Mouse (Mus musculus) urinary bladder, postnatal 25 days (tissue): ENCODE data around the gene E030025P04Rik.

Experiments
- DNase-seq: peaks from one replicate; pipeline ENCODE4 v3.0.0; 2022; ENCODE audit warnings: low spot score

The E030025P04Rik gene

DNA sequence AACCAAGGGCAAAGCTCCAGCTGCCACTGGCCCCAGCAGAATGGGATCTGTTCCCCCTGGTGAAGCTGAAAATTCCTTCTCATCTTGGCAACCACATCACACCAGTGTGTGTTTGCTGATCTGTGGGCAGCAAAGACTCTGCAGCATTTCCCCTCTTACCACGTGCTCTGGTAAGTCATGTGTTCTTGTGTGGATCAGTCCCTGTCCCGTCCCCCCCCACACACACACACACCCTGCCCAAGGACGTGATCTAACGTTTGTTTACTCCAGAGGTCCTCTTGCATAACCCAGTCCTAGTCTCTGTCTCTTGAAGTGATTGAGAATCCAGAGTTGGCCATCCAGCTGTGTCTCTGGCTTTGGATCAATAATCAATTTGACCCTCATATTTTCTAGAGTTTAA is at the start of gene E030025P04Rik:
E030025P04Rik (minus strand) TSS at position 134 of the 400 bp plus-strand sequence.
- no peak for DNase-seq

DNA sequence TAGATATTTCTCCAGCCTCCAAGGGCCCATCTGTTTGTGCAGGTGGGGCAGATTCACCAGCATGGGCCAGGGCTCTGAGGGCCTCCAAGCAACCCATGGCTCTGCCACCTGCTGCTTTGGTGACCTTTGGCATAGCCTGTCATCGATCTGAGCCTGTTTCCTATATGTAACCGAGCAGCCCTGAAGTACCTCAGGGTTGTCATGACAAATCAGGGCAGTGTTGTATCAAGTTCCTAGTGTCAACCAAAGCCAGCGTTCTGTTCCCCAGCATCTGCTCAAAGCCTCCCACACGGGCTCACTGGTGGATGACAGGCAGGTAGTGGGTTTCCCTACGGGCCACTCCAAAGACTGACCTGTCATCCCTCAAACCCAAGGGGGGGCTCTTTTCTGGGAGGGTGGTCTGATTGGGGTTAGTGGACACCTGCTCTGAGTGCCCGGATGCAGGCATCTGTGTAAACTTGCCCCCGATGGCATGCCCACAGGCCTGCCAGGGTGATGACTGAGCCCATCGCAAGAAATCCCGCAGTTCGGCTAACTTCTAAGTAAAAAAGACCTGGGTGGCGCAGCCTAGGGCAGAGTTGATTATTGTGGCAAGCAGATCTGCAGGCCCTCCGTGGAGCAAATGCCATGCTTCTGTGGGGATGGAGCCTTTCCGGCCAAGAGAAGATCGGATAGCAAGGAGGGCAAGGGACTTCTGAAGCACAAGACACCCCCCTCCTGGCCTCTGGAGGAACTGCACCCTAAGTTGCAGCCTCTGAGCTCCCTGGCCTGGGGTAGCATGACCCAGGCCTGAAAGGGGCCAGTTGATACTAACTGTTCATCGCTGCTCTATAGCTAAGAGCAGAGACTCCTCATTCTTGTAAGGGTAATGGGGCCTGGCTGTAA is 48.7 kb upstream of the E030025P04Rik start:
- DNase-seq, result peak; percentile 59

DNA sequence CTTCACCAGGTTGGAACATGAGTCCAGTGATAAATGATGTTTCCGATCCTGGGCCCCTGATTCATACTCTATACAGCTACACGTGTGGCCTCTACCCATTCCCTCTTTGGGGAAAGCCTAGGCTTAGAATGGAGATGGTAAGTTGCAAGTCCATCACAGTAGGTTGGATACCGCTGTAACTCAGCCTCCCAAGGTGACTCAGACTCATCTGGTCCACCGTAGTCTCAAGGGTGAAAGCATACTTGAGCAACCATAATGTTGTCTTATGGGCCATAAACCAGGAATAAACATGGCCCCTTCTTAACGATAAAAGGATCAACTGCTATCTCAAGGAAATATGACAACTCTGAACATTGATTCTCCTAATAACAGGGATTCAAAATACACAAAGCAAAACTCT is 44.1 kb upstream of the E030025P04Rik start:
- DNase-seq, result no peak

DNA sequence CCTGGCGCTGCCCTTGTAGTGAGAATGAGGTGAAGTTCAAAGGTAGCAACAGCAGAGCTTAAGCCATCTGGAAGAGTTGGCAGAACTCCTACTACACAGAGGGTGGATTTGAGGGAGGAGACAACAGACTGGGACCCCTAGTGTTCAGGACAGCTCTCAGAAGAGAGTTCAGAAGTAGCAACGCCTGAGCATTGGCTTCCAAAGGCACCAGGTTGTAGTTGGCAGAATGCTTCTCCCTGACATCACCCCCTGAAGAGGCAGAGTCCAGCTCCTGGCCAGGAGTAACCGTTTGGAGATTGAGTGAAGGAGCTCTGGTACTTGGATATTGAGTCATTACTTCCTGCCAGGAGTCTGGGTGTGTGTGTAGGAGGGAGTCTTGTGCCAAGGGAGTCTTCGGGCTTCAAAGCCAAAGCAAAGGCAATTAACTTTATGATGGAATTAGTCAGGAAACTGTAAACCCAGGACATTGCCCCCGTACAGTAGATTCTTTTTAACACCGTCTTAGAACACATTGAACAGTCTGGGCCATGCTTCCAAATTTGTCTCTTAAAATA is 43.5 kb upstream of the E030025P04Rik start:
- DNase-seq, result no peak

DNA sequence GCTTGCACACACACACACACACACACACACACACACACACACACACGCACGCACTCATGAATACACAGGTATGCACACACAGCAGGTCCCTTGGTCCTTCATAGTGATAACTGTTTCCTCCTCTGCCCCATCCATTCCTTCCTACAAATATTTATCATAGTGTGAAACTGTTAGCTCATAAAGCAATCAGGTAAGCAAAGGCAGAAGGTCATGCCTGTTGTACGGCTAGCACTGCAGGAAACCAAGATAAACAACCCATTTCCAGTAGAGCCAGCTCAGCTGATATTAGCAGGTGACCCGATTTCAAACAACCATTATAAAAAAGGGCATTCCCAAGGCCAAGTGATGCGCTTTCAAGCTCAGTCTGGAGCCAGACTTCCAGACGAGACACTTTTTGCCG is 36.9 kb upstream of the E030025P04Rik start:
- no peak for DNase-seq

DNA sequence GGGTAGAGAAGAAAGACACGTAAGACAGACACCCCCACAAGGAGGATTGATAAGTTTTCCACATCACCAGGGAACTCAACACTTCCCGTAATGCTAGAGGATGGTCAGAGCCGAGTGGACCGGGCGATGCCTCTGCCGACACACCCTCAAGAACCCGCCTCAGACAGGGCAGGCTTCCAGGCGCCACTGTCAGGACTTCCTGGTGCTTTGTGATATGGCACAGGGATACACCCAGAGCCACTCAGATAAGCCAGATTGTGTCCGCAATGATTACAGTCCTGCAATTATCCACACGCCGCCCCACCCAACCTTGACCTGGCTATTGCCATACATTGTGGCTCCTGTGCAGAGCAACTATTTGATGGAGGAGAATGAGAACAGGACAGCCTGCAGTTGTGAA is 36.1 kb upstream of the E030025P04Rik start:
- DNase-seq, result no peak

DNA sequence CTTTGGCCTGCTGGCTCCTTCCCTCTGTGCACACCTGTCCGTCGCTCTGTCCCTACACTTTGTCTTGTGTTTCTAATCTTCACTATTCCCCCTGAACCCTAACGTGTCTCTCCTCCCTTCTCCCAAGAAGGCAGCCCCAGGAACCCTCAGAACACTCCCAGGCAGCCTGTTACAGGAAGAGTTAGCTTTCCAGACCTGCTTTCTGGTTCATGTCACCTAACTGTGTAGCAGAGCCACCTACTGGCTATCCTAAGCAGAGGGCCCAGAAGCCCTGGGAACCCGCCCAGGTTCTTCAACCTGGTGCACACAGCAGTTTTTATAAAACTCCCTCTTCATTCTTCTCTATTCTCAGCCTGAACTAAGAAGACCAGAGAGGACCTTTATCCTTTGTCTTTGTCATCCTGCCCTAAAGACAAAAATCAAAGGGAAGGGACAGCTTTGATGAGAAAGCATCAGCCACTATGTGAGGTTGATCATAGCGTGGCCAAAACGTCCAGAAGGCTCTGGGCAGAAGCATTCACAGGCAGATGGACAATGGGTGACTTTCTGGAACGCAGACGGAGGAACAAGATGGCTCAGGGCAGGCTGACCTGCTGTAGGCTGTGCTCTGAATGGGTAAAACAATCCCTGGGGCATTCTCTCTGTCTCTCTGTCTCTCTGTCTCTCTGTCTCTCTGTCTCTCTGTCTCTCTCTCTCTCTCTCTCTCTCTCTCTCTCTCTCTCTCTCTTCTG is 34.8 kb upstream of the E030025P04Rik start:
- DNase-seq, result peak; percentile 19

DNA sequence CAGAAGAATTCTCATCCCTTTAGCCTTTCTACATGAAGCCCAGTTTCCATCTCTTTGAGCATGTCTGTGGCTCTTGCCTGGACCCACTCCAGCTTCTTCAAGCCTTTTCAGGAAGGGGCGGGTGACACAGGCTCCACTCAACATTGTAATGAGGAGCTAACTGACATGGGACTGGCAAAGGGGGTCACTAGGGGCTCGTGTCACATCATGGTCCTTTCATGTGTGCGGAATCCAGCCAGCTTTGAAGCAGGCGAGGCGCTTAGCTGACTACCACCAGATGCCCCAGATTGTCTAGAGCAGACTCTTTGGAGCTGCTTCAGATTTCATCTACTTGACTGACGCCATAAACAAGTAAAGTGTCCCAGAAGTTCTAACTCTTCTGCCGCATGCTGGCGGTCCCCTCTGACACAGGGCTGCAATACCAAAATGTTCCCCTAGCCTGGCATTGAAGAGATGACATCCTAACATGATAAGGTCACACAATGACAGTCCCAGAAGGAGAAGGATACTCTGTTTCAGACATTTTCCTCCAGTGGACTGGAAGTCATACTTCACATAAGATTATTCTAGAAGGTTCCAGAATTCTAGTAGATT is 31.3 kb upstream of the E030025P04Rik start:
- no peak for DNase-seq

DNA sequence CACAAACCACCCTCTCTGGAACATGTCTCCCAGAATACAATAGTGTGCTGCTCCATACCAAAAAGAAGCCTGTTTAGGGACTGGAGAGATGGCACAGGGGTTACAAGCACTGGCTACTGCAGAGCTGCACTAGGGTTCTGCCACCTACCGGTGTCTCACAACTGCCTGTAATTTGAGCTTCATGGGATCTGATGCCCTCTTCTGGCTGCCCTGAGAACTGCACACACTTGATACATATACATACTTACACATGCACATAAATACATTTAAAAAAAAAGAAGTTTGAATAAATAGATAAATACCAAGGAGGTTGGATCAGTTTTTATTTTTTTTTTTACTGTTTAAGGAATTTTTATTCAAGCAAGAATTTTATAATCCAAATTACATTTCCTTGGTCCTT is 28.1 kb upstream of the E030025P04Rik start:
- DNase-seq, result no peak

DNA sequence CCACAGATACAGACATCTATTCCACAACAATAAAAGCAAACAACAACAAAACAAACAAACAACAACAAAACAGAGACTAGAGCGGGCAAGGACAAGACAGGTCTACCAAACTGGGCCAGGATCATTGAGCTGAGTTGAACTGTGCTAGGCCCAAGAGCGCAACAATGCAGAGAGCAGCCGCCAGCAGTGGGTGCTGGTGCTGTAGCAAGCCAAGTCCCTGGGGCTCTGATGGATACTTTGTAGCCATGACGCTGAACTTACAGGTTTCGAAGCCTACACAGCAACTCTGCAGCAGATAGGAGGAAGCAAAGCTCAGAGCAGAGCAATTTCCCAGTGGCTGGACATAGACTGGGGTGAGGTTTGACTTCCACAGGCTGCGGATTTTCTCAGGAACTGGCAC is 26.6 kb upstream of the E030025P04Rik start:
- DNase-seq, result no peak

DNA sequence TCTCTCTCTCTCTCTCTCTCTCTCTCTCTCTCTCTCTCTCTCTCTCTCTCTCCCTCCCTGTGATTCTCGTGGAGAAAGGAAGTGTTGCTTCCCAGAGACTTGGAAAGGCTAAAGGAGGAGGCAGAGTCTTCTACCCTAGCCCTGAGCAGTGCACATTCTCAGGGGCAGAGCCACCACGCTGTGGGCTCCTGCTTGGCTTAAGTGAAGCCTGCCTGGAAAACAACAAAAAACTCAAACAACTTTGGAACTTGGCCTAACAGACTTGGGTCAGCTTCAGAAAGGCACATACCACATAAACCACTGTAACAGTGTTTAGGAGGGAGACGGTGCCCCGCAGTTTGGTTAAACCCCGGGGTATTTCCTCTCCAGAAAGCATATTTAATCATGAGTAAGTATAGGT is 13.5 kb upstream of the E030025P04Rik start:
- DNase-seq, result no peak

DNA sequence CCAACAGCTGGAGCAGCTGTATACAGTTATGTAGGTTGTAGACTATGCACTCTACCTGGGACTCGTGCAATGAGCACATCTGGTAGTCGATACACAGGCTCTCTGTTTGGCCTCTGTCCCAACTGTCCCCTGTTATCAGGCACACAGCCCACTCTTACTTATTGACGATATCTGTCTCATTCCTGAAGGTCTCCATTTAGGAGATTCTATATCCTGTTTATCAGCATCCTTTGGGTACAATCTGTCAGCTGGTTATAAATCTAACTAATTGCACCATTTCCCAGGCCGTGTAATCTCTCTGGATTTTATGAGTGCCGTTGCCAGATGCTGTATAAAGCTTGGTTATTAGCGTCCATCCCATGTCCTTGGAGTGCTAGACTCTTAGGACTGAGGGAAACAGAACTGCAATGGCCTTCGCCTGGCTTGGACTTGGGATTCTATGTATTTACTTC is 747 bp upstream of the E030025P04Rik start:
- DNase-seq, result no peak

DNA sequence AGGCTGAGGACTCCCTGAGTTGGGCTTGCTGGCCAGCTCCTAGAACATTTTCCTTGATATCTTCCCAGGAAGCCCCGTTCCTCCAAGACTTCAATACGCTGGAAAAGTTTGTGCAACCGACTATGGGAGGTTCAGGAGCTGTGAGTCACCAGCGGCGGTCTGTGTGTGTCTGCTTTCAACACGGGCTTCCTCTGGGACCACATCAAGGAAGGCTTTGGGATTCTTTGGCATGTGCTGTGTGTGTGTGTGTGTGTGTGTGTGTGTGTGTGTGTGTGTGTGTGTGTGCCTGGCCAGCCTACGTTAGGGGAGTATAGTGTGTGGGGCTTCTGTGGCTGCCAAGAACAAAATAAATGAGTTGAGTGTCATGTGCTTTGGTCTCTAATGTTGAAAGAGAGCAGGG is 17.7 kb downstream of the E030025P04Rik start:
- no peak for DNase-seq

DNA sequence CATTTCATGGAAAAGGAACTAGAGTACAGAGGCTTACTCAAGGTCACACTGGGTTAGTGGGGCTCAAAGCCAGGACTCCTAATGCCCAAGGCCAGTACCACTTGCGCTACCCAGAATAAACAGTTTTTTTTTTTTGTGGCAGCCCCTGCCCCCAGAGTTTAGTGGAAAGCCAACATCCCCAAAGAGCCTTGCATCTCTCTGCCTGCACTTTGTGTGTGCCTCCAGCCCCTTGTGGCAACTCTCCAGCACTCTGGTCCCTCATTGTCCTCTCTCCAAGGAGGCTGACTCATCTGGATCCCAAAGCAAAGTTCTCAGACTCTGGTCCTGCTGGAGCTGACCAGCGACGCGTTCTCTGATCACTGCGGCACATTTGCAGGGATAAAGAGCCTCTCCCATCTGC is 18.7 kb downstream of the E030025P04Rik start:
- no peak for DNase-seq

DNA sequence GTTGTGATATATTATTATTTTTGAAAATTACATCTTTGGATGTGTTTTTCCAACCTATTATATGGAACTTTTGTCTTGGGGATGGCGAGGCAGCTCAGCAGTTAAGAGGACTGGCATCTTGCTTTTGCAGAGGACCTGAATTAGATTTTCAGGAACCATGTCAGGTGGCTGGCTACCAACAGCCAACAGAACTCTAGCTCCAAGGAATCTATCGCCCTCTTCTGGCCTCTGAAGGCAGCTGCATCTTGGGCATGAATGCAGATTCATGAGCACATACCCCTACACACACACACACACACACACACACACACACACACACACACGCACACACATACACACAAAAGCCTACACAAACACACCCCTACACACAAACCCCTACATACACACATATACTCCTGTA is 19.9 kb downstream of the E030025P04Rik start:
- DNase-seq, result no peak

DNA sequence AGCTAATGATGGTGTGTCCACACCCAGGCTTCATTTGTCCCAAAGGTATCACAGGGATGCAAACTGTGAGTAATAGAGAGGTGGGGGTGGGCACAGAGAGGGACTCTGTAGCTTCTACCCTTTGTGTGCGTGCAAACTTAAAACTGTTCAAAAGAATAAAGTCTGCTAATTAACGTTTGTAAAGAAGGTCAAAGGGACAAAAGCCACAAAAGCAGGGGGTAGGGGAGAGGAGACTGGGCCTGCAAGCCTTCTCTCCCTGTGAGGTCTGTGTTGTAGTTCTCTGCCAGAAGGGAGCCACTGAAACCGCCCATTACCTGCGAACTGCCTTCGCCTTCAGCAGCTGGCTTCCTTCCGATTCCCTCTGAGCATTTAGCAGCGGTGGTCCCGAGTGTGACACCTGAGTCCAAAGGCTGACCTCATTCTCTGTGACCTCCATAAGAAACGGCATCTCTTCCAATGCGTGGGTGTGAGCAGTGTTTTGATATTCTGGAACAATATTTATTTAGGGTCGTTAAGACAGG is 34.3 kb downstream of the E030025P04Rik start:
- DNase-seq, result no peak

DNA sequence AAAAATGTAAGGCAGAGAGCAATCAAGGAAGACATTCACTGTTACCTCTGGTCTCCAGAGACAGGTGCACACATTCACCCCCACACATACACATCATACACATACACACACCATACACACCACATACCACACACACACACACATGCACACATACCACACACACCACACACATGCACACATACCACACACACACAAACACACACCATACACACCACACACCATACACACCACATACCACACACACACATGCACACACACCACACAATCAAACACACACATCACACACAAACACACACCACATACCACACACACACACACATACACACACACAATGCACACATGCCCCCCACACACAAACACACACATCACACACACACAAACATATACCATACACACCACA is 35.1 kb downstream of the E030025P04Rik start:
- DNase-seq, result no peak

DNA sequence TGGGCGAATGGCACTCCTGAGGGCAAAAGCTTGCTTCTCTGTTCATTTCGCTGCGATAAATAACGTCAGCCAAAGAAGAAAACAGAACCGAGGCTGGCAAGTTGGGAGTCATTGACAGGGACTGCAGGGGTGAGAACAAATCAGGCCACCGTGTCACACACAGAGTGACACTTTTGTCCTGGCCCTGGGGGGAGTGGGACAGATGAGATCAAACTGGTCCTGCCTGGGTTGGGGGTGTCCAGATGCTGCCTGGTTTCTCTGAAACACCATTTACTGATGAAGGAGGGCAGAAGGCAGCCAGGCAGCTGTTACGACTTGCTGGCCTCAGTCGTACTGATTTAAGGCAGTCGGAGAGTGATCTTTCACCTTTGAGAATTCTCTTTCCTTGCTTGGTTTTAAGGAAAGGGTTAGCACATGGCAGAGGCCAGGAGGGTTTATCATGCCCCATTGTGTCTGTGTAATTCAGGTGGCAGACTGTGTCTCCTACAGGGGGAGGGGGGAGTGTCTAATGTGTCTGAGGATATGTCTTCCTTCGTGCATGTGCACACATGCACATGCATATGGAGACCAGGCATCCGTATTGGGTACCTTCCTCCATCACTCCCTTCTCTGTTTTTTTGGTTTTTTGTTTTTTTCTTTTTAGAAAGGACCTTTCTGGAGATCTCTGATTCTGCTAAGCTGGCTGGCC is 36.5 kb downstream of the E030025P04Rik start:
- DNase-seq, result no peak

DNA sequence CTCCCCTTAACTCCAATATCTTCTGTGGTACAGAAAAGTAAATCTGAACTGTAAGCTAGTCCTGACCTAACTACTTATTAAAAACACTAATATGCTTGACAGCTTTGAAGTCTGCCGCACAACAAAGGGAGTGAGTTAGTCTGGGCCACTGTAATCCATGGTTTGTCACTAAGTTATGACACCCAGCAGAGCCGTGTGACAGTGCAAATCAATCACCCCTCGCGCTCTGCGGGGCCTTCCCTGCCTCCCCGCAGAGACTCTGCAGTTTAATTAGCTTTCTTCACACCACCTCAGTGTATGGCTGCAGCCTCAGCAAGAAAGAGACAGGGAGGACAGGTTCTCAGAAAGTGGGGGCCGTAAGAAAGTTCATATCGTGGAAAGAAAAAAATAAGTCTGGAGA is 37.4 kb downstream of the E030025P04Rik start:
- DNase-seq, result no peak

DNA sequence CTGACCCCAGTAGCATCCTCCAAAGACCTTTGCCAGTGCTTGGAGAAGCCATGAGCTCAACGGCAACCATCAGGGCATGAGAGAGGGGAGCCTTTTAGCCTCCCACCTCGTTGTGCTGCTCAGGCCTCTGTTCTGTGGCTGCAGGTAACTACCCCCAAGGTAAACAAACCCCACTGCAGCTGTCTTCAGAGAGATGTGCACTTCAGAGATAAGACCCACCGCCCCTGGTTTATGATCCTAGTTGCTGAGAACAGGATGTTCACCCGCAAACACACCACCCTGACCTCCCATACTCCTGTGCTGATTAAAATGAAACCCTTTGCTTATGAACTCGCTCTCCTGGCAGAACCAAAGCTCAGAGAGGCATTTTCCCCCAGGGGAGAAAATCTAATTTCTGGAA is 38.0 kb downstream of the E030025P04Rik start:
- no peak for DNase-seq

DNA sequence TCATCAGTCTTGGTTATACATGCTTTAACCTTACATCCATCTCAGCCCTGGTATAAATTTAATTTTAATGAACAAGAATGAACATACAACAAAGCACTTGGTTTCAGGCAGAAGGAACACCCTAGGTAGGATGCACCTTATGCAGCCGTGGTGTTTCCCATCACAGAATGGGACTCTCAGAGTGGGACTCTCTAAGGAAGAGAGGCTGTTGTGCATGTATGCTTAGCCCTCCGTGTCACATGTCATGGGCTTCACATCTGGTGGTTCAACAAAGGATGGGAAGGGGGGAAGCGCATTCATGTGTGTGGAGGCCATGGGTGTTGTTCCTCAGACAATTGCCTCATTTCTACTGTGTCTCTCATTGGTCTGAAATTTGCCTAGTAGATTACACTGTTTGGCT is 40.8 kb downstream of the E030025P04Rik start:
- no peak for DNase-seq

DNA sequence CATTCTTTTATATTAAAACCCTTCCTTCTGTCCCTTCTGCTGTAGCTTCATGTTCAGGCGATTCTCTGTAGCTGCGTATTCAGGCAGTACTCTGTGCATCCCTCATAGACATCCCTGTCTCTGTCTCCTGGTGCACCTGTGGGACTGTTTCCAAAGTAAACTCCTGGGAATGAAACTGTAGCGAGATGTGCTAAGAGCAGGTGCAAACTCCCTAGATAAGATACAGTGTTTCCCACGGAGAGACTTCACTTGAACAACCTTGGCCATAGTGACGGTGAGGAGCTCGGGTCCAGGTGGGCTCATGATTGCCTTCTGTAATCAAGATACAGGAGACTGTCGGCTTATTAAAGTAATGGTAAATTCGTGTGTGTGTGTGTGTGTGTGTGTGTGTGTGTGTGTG is 41.5 kb downstream of the E030025P04Rik start:
- no peak for DNase-seq
